Mouse (Mus musculus) erythroblast, adult 5-6 weeks (primary cell): ENCODE results near the gene Zbtb2. TPM values are rescaled to one million over a fixed set of nuclear protein-coding genes. Genes with fewer than 3 reads are reported as not detected.
"Not testable (repeated sequence)": the region's sequence is repeated elsewhere in the genome, so short reads cannot be mapped to it uniquely, and the experiment has no call there.

ENCODE experiments used
- ATAC-seq: replicated peaks from 2 replicates; pipeline ENCODE4 v1.8.0; 2016; ENCODE audit warnings: moderate number of reproducible peaks, mild to moderate bottlenecking, moderate TSS enrichment, inconsistent platforms; ENCODE audit not compliant: poor library complexity, low FRiP score, severe bottlenecking
- total RNA-seq, 2 experiments: library from RNA; stranded (forward) in 1 of 2; stranded (reverse) in 1 of 2; fragments of 150-400 nt in 1 of 2; fragments of 200-764, 138-1000 nt in 1 of 2; gene quantifications; 2 replicates each; pipeline versions ENCODE4 v1.2.3 to v1.2.4; 2015 to 2017; ENCODE audit warnings: low replicate concordance in 2 of 2

Zbtb2 gene
- total RNA-seq (2015; ENCODE audit: low replicate concordance) (4.4 and 4.8 TPM in 2 replicates), total RNA-seq (2017; ENCODE audit: low replicate concordance) (2.6 and 4.6 TPM in 2 replicates)

- ATAC-seq = 0 out of 2 replicates have a peak, but pooled peaks have one; percentile 20
Observed at GRCm38 (mm10) chr10:4387701-4388383, at the start of gene Zbtb2. Gene Zbtb2, minus strand, starts transcription at chr10:4388108.

GRCm38 (mm10) chr10:4435416-4435815 is 47.5 kb upstream of the Zbtb2 start:
- no peak for ATAC-seq

GRCm38 (mm10) chr10:4433871-4434270 is 46.0 kb upstream of the Zbtb2 start:
- ATAC-seq = not testable (repeated sequence)

GRCm38 (mm10) chr10:4432996-4433755 is 45.3 kb upstream of the Zbtb2 start:
- ATAC-seq = peak; percentile 11; the same call in 1 of the 2 replicates

GRCm38 (mm10) chr10:4432123-4432931 is 44.4 kb upstream of the Zbtb2 start, which contains the start of the genes Rmnd1 and Armt1:
Gene Rmnd1, minus strand, starts transcription at chr10:4432388.
Gene Armt1, plus strand, starts transcription at chr10:4432467.
- peak; percentile 87 for ATAC-seq

- ATAC-seq = 0 out of 2 replicates have a peak, but pooled peaks have one; percentile 4
Observed at GRCm38 (mm10) chr10:4431746-4432122, 43.8 kb upstream of the Zbtb2 start.

GRCm38 (mm10) chr10:4430826-4431225 is 42.9 kb upstream of the Zbtb2 start:
- ATAC-seq = no peak

GRCm38 (mm10) chr10:4430399-4430798 is 42.5 kb upstream of the Zbtb2 start:
- no peak for ATAC-seq

GRCm38 (mm10) chr10:4425245-4425644 is 37.3 kb upstream of the Zbtb2 start:
- no peak for ATAC-seq

- no peak for ATAC-seq
Observed at GRCm38 (mm10) chr10:4407191-4407590, 19.3 kb upstream of the Zbtb2 start.

GRCm38 (mm10) chr10:4405511-4405910 is 17.6 kb upstream of the Zbtb2 start:
- ATAC-seq = peak; percentile 55

- ATAC-seq = peak; percentile 77
Observed at GRCm38 (mm10) chr10:4404895-4405491, 17.1 kb upstream of the Zbtb2 start.

GRCm38 (mm10) chr10:4398058-4398457 is 10.2 kb upstream of the Zbtb2 start:
- no peak for ATAC-seq

GRCm38 (mm10) chr10:4395321-4395720 is 7.4 kb upstream of the Zbtb2 start:
- ATAC-seq = no peak

- ATAC-seq = no peak
Observed at GRCm38 (mm10) chr10:4391851-4392250, 3.9 kb upstream of the Zbtb2 start.

GRCm38 (mm10) chr10:4391076-4391475 is 3.2 kb upstream of the Zbtb2 start:
- ATAC-seq = no peak

- ATAC-seq = no peak
Observed at GRCm38 (mm10) chr10:4390550-4390949, 2.6 kb upstream of the Zbtb2 start.

GRCm38 (mm10) chr10:4389461-4390112 is 1.7 kb upstream of the Zbtb2 start:
- ATAC-seq = no peak

GRCm38 (mm10) chr10:4389036-4389435 is 1.1 kb upstream of the Zbtb2 start:
- ATAC-seq = no peak
